Mouse (Mus musculus) thymus, adult 2 months (tissue): ENCODE results near the gene Garem2.

ENCODE experiments used
- CTCF ChIP-seq: fragments of 200-500 bp; IDR thresholded peaks from 2 replicates; pipeline ENCODE4 v1.5.1; 2012; ENCODE audit warnings: mild to moderate bottlenecking, control low read depth, low read length, moderate library complexity, borderline replicate concordance; ENCODE audit not compliant: control insufficient read depth, poor library complexity, insufficient read depth; ENCODE audit errors: extremely low read depth
- POLR2A ChIP-seq: fragments of 200-500 bp; IDR thresholded peaks from 2 replicates; pipeline ENCODE4 v1.6.1; 2012; ENCODE audit warnings: mild to moderate bottlenecking, low read length, control low read depth, moderate library complexity; ENCODE audit not compliant: control insufficient read depth, poor library complexity, insufficient read depth; ENCODE audit errors: extremely low read depth

GRCm38 (mm10) chr5:30107611-30108041 is 2.7 kb downstream of the Garem2 start:
- TF ChIP-seq POLR2A, result no peak
- no peak for TF ChIP-seq CTCF
